Mouse (Mus musculus) C2C12 (cell line): ENCODE measurements at regions not wholly inside any gene's neighbourhood (a gene's known extent, or its start where the extent isn't known, plus 50 kb on each side); places are given as distances from the start of the nearest gene placed in this dataset.

ENCODE experiments used
- H3K27me3 ChIP-seq: one replicate; pipeline ENCODE4 v1.6.1; 2011; ENCODE audit not compliant: control insufficient read depth, insufficient read depth, insufficient read length
- H3K36me3 ChIP-seq: one replicate; pipeline ENCODE4 v1.6.1; 2011; ENCODE audit not compliant: control insufficient read depth, insufficient read depth
- H3K4me3 ChIP-seq: one replicate; pipeline ENCODE4 v1.5.1; 2011; ENCODE audit warnings: mild to moderate bottlenecking, control low read depth; ENCODE audit not compliant: poor library complexity, insufficient read depth, severe bottlenecking
- H3K79me2 ChIP-seq: one replicate; pipeline ENCODE4 v1.6.1; 2011; ENCODE audit not compliant: control insufficient read depth, insufficient read depth
- H3K79me3 ChIP-seq: one replicate; pipeline ENCODE4 v1.6.1; 2011; ENCODE audit warnings: low read depth, control low read depth
- H3ac ChIP-seq: one replicate; pipeline ENCODE3; 2011; ENCODE audit warnings: low read depth; ENCODE audit not compliant: control insufficient read depth, insufficient read length
- CEBPB ChIP-seq: IDR thresholded peaks from one replicate; pipeline ENCODE4 v1.6.1; 2011; ENCODE audit warnings: low read depth, mild to moderate bottlenecking, control low read depth, moderate library complexity
- CTCF ChIP-seq: IDR thresholded peaks from one replicate; pipeline ENCODE4 v1.5.1; 2011; ENCODE audit not compliant: control insufficient read depth, insufficient read depth, insufficient read length
- FOSL1 ChIP-seq: IDR thresholded peaks from one replicate; pipeline ENCODE4 v1.8.0; 2011; ENCODE audit warnings: mild to moderate bottlenecking, low read length; ENCODE audit not compliant: poor library complexity, insufficient read depth, severe bottlenecking
- MAX ChIP-seq: IDR thresholded peaks from one replicate; pipeline ENCODE4 v1.6.1; 2011; ENCODE audit warnings: mild to moderate bottlenecking, control low read depth
- MYOD1 ChIP-seq: IDR thresholded peaks from one replicate; pipeline ENCODE4 v1.6.1; 2011; ENCODE audit warnings: low read depth; ENCODE audit not compliant: control insufficient read depth, insufficient read length
- MYOG ChIP-seq: IDR thresholded peaks from one replicate; pipeline ENCODE4 v1.6.1; 2011; ENCODE audit not compliant: control insufficient read depth, insufficient read length; ENCODE audit errors: extremely low read depth
- USF1 ChIP-seq: IDR thresholded peaks from one replicate; pipeline ENCODE4 v1.6.1; 2011; ENCODE audit warnings: low read depth, mild to moderate bottlenecking, control low read depth, moderate library complexity

GRCm38 (mm10) chr11:85995318-85996095, 109.3 kb downstream of the Tbx4 start:
- Histone ChIP-seq H3K79me3 (no peaks in the 10 kb centered on the region), H3K79me2 (no peaks in the 10 kb centered on the region), H3K27me3 (no peaks in the 10 kb centered on the region), H3ac (no peak overlapping the region), H3K4me3 (no peak overlapping the region), H3K36me3 (no peaks in the 10 kb centered on the region)
- TF ChIP-seq MAX (peak; percentile 11), USF1 (no peak)

- TF ChIP-seq FOSL1 (no peak), MYOD1 (no peak), MAX (no peak), CEBPB (no peak), USF1 (no peak), MYOG (no peak), CTCF (no peak)
- no peaks in the 10 kb centered on the region for H3K36me3 ChIP-seq
Measured at GRCm38 (mm10) chr11:85996686-85997085, 110.5 kb downstream of the Tbx4 start.

DNA sequence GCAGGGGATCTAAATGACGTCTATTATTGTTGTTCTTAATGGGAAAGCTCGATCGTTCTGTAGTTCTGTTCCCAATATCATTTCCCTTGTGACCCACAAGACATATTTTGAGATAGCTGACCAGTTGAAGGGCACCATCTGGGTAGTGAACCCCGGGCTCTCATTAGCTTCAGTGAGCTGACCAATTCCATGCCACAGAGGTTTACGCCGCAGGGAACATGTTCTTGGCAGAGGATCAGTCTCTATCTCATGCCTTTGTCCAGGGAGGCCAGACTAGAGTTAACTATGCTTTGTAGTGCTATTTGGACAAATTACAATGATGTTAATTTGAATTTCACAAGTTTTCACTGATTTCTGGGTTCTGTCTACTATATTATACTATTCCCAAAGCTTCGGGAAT, 117.1 kb downstream of the Tbx4 start:
- Histone ChIP-seq H3ac (no peak overlapping the region), H3K4me3 (no peak overlapping the region), H3K79me3 (no peaks in the 10 kb centered on the region), H3K36me3 (no peaks in the 10 kb centered on the region), H3K79me2 (no peaks in the 10 kb centered on the region), H3K27me3 (peaks cover 4% of the 10 kb centered on the region)
- TF ChIP-seq MAX: no peak
- no peak for TF ChIP-seq MYOD1
- TF ChIP-seq MYOG: no peak
- TF ChIP-seq FOSL1: no peak
- no peak for TF ChIP-seq USF1
- TF ChIP-seq CEBPB: no peak
- no peak for TF ChIP-seq CTCF

More at GRCm38 (mm10) chr11:85996686-85997085, 110.5 kb downstream of the Tbx4 start:
- H3K79me2 ChIP-seq: no peaks in the 10 kb centered on the region
- H3K4me3 ChIP-seq: no peak overlapping the region
- H3ac ChIP-seq: no peak overlapping the region
- H3K27me3 ChIP-seq: no peaks in the 10 kb centered on the region
- no peaks in the 10 kb centered on the region for H3K79me3 ChIP-seq

DNA sequence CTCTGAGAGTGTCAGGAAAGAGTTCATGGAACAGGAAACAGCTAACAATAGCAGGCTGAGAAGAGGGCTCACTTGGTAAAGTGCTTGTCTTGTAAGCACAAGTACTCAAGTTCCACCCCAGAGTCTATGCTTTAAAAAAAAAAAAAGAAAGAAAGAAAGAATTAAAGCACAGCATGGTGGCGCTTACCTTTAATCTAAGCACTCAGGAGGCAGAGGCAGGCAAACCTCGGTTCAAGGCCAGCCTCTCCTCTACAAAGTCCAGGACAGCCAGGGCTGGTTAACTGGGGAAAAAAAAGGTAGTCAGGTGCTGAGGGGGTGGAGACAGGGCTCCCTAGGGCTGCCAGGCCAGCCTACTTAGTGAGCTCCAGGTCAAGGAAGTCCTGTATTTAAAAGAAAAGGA, 119.1 kb downstream of the Tbx4 start:
- Histone ChIP-seq H3K4me3 (no peak overlapping the region), H3K79me2 (no peaks in the 10 kb centered on the region), H3K36me3 (no peaks in the 10 kb centered on the region), H3K27me3 (peaks cover 4% of the 10 kb centered on the region), H3ac (no peak overlapping the region), H3K79me3 (no peaks in the 10 kb centered on the region)
- TF ChIP-seq MAX: no peak
- no peak for TF ChIP-seq MYOG
- TF ChIP-seq FOSL1: no peak
- no peak for TF ChIP-seq CEBPB
- TF ChIP-seq MYOD1: no peak
- no peak for TF ChIP-seq USF1
- no peak for TF ChIP-seq CTCF

GRCm38 (mm10) chr11:86005899-86006445, 119.8 kb downstream of the Tbx4 start:
- no peaks in the 10 kb centered on the region for H3K79me3 ChIP-seq
- TF ChIP-seq MYOG: no peak
- TF ChIP-seq CTCF: no peak
- no peak for TF ChIP-seq USF1
- no peak for TF ChIP-seq CEBPB
- no peak for TF ChIP-seq MAX
- no peak for TF ChIP-seq MYOD1

DNA sequence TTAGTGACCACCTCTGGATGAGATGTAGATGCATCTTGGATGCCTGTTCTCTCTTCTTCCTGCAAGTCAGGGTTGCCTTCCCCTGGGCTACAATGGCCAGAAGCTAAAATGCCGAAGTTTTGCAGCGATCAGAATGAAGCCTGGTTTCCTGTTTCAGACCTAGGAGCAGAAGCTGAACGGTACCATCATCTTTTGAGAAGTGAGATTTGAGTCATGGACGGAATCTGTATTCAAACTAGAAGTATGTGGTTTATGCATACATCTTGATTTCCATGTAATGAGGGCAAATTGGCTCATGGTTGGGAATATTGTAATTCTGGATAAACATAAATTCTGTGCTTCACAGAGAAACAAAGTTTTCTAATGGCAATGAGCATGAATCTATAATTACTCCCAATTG, 120.6 kb downstream of the Tbx4 start:
- H3K4me3 ChIP-seq: no peak overlapping the region
- TF ChIP-seq FOSL1 (no peak), MYOD1 (no peak), MAX (no peak), CEBPB (no peak), CTCF (no peak), USF1 (no peak), MYOG (no peak)
- no peak overlapping the region for H3ac ChIP-seq
- H3K36me3 ChIP-seq: no peaks in the 10 kb centered on the region
- no peaks in the 10 kb centered on the region for H3K79me3 ChIP-seq
- H3K27me3 ChIP-seq: peaks cover 4% of the 10 kb centered on the region
- no peaks in the 10 kb centered on the region for H3K79me2 ChIP-seq

More at GRCm38 (mm10) chr11:86005899-86006445, 119.8 kb downstream of the Tbx4 start:
- no peak overlapping the region for H3K4me3 ChIP-seq
- no peaks in the 10 kb centered on the region for H3K36me3 ChIP-seq
- H3ac ChIP-seq: no peak overlapping the region
- no peaks in the 10 kb centered on the region for H3K79me2 ChIP-seq
- peaks cover 4% of the 10 kb centered on the region for H3K27me3 ChIP-seq
